Mouse (Mus musculus) c-Kit-negative CD71-positive TER-119-positive erythroid progenitor cells, embryonic 14.5 days (primary cell): ENCODE data around the gene Tesk1.

ENCODE experiments used
- DNase-seq: peaks from one replicate; pipeline ENCODE4 v3.0.0-alpha.2; 2013; ENCODE audit warnings: low read depth, low spot score

Gene Tesk1

DNA sequence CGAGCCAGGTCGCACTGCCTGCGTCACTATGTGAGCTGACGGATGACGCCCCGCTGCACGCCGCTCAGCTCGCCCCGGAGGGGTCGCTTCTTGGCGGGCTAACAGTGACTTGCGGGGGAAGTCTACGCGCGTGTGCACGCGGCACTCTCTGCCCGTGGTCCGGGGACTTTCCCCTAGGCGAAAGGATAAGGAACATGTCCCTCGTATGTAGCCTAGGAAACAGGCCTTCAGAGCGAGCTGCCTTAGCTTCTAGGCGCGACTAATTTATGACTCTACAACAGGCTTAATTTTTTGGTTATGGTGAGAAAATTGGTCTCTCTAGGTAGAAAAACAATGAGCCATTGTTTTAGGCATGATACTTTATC lies 51.1 kb downstream of the Tesk1 start, which contains the start of gene Ccdc107:
Gene Ccdc107 (plus strand): TSS at position 80 of the 365 bp plus-strand sequence.
- peak; percentile 84 for DNase-seq

DNA sequence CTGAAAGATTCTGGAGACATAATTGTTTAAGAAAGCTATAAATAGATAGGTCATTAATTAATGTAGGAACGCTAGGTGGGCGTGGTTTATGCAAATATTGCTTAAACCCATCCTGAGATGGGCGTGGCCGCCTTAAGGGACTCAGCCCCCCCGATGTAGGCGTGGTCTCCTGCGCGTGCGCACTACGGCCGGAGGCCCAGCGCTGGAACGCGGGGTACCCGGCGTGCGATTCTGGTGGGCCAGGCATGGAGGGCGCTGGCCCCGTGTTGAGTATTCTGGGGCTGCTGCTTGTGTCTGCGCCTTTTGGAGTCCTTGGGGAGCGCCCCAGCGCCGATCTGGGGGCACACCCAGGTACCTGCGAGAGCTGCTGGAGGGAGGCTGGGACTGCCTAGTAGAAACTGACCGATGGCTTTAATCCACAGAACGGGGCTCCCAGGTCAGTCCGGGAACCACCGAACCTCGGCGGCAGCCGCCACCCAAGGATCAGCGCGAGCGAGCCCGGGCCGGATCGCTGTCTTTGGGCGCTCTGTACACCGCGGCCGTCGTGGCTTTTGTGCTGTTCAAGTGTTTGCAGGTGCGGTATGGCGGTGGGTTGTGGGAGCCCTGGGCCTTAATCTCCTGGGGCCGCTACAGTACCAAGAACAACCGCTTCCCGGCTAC lies 51.6 kb downstream of the Tesk1 start:
- DNase-seq: peak; percentile 95

DNA sequence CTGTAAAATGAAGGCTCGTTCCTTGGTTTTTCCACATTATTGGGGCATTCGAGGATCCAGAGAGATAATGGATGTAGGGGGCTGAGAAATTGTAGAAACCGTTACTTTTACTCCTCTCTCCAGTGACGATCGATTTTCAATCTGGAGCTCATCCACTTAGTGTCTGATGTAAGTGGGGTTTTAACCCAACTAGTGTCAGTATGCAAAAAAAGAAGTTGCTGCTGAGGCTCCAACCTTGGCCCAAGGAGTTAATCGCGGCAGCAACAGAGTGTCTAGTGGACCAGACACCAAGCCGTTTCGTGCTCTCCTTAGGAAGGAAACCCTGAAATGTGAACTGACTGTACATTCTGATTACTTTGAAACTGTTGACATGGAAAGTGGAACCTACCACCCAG lies 52.1 kb downstream of the Tesk1 start:
- DNase-seq: no peak

DNA sequence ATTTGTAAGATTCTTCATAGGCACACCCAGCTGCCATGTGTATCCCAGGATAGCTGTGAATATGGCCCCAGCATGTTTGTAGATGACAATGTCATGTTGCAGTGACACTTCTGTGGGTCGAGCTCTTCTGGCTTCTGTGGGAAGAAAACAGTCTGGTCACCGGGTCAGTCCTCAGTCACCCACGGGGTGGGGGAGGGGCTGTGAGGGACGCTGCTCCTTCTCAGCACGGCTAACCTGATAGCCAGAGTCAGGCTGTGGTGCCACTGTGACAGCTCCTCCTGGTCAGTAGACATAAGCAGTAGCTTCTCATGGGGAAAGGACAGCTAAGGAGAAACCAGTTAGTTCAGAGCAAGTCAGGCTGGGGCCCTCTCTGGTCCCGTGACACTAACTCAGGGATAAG lies 54.8 kb downstream of the Tesk1 start:
- DNase-seq: no peak

DNA sequence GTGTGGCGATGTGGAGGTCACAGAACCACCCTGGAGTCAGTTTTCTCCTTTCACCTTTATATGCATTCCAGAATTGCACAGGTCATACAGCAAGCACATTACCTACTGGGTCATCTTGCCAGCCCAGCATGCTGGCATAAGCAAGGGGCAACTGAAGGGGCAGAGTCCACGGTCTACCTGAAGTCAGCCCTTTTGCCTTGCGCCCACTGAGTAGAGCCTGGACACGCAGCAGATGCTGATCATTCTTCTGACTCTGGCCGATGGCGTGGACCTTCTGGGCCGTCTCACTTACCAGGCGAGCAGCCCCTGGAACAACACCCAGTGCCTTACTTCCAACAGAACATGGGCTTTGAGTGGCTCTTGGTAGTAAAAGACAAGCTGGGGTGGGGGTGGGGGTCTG lies 55.7 kb downstream of the Tesk1 start:
- no peak for DNase-seq
